Comparison of ENCODE assay signal across 24 mouse cellular contexts in the genomic region with DNA sequence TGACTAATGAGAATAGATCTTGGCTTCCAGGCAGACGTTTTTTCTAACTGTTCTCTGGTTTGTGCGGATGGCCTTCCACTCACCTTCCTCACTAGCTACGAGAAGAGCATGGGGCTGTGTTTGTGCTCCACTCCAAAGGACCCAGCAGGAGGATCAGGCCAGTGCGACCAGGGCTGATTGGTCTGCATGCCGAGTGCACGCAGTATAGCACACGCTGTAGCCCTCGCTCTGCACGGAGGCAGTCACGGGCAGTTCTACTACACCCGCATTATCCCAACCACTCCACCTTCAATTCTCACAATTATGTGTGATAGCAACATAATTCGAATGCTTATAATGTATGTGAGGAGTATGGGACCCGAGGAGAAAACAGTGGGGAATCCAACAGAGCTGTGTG.
DNase-seq lines count a peak whose midpoint lies in the region; ATAC-seq lines count a peak whose summit lies in the region.
"Had no signal": no experiment of that assay in that cellular context is flagged by ENCODE, and none has a peak within 500 bp of the region (broad histone marks: within the 10 kb centered on the region; RNA-seq: fewer than 3 reads in every experiment).

No protein-coding gene starts in this region.

- H3K9ac ChIP-seq in heart, embryonic 13.5 days: no peak overlapping the region
- H3K9ac ChIP-seq in neural tube, embryonic 14.5 days (replicated peaks; ENCODE audit: low read depth, low read length): no peak overlapping the region
- H3K9ac ChIP-seq: forebrain, embryonic 12.5 days; forebrain, postnatal 0 days; limb, embryonic 12.5 days; liver, embryonic 15.5 days; lung, embryonic 14.5 days had no signal

- no peak overlapping the region for H3K4me3 ChIP-seq in heart, embryonic 13.5 days
- H3K4me3 ChIP-seq in megakaryocyte, embryonic 14.5 days (replicated peaks): peak overlapping the region; percentile 50
- no peak overlapping the region for H3K4me3 ChIP-seq in neural tube, embryonic 14.5 days (ENCODE audit: low read depth, low read length)
- H3K4me3 ChIP-seq: forebrain, embryonic 12.5 days; heart, embryonic 12.5 days; limb, embryonic 12.5 days; liver, embryonic 15.5 days had no signal

- WGBS in heart, embryonic 13.5 days: 68% methylated on average over 13 of the region's 13 CpGs
- 84% methylated on average over 13 of the region's 13 CpGs for WGBS in neural tube, embryonic 14.5 days

- ATAC-seq in heart, embryonic 13.5 days (ENCODE audit: extremely low read depth, insufficient number of reproducible peaks, low FRiP score, low TSS enrichment): no peak
- no peak for ATAC-seq in megakaryocyte, adult 5-6 weeks (ENCODE audit: poor library complexity, severe bottlenecking)
- 0 out of 2 replicates have a peak, but pooled peaks have one; percentile 54 for ATAC-seq in neural tube, embryonic 14.5 days (ENCODE audit: low read depth)
- ATAC-seq: CD4-positive, CD25-positive, alpha-beta regulatory T cell, adult 4 months; intestine, postnatal 0 days had no signal

- no peaks in the 10 kb centered on the region for H3K27me3 ChIP-seq in heart, embryonic 13.5 days (replicated peaks)
- H3K27me3 ChIP-seq in megakaryocyte, embryonic 14.5 days (replicated peaks): peaks cover 4% of the 10 kb centered on the region
- H3K27me3 ChIP-seq in neural tube, embryonic 14.5 days (ENCODE audit: control insufficient read depth, insufficient read depth, low read length): no peaks in the 10 kb centered on the region
- H3K27me3 ChIP-seq: forebrain, embryonic 12.5 days; heart, embryonic 12.5 days; limb, embryonic 12.5 days; liver, embryonic 15.5 days had no signal

- H3K36me3 ChIP-seq in heart, embryonic 13.5 days: peaks cover 43% of the 10 kb centered on the region
- H3K36me3 ChIP-seq in megakaryocyte, embryonic 14.5 days (replicated peaks; ENCODE audit: low read length): peaks cover 8% of the 10 kb centered on the region
- H3K36me3 ChIP-seq in neural tube, embryonic 14.5 days (ENCODE audit: control insufficient read depth, insufficient read depth, low read length): no peaks in the 10 kb centered on the region
- H3K36me3 ChIP-seq: forebrain, embryonic 12.5 days; liver, embryonic 15.5 days had no signal

- no peaks in the 10 kb centered on the region for H3K9me3 ChIP-seq in heart, embryonic 13.5 days
- 0 out of 2 replicates have a peak, but pooled peaks cover 7% of the 10 kb centered on the region for H3K9me3 ChIP-seq in megakaryocyte, embryonic 14.5 days
- no peaks in the 10 kb centered on the region for H3K9me3 ChIP-seq in neural tube, embryonic 14.5 days (ENCODE audit: control insufficient read depth, low read length)
- H3K9me3 ChIP-seq: forebrain, embryonic 12.5 days; heart, embryonic 12.5 days; limb, embryonic 12.5 days; liver, embryonic 15.5 days had no signal

- H3K27ac ChIP-seq in heart, embryonic 13.5 days (replicated peaks): no peak overlapping the region
- no peak overlapping the region for H3K27ac ChIP-seq in neural tube, embryonic 14.5 days (ENCODE audit: low read depth, low read length)
- H3K27ac ChIP-seq: forebrain, embryonic 12.5 days; limb, embryonic 12.5 days; liver, embryonic 15.5 days had no signal

- DNase-seq in heart, postnatal 4 days: no peak
- no peak for DNase-seq in neural tube, embryonic 10.5 days (ENCODE audit: extremely low spot score, low spot score)
- DNase-seq in Muller cell, postnatal 12 days (ENCODE audit: inconsistent ontology term): no peak
- DNase-seq: adrenal gland, postnatal 25 days; cerebellum, adult 11-12 months; cerebellum, adult 9-11 months; forebrain, postnatal 0 days; heart, postnatal 14 days; kidney, postnatal 14 days; lung, embryonic 14.5 days; lung, postnatal 14 days; right cerebral cortex, adult 18-20 months; spleen, adult 18-20 months; thymus, postnatal 14 days had no signal

- H3K4me1 ChIP-seq in heart, embryonic 13.5 days: peaks cover 58% of the 10 kb centered on the region
- H3K4me1 ChIP-seq in megakaryocyte, embryonic 14.5 days: peaks cover 11% of the 10 kb centered on the region
- H3K4me1 ChIP-seq in neural tube, embryonic 14.5 days (ENCODE audit: control insufficient read depth, insufficient read depth, low read length): 0 out of 2 replicates have a peak, but pooled peaks cover 2% of the 10 kb centered on the region
- H3K4me1 ChIP-seq: liver, embryonic 15.5 days had no signal

- H3K4me2 ChIP-seq in heart, embryonic 13.5 days: peak overlapping the region; percentile 60; the same call in 1 of the 2 replicates
- H3K4me2 ChIP-seq in neural tube, embryonic 14.5 days (ENCODE audit: low read depth, low read length): no peak overlapping the region
- H3K4me2 ChIP-seq: forebrain, embryonic 12.5 days; limb, embryonic 12.5 days; liver, embryonic 15.5 days; lung, embryonic 14.5 days had no signal
